Mouse (Mus musculus) thymus, adult 18-20 months (tissue): ENCODE measurements around the gene Tcf23.
"Not testable (repeated sequence)": the region's sequence is repeated elsewhere in the genome, so short reads cannot be mapped to it uniquely, and the experiment has no call there.

ENCODE experiments used
- DNase-seq, 2 experiments: peaks; one replicate each; pipeline ENCODE4 v3.0.0; 2022; ENCODE audit warnings: mixed read lengths in 2 of 2

The Tcf23 gene

GRCm38 (mm10) chr5:31000122-31000521 is 31.7 kb downstream of the Tcf23 start:
- no peak for DNase-seq

- DNase-seq: no peak
These were observed 32.5 kb downstream of the Tcf23 start for GRCm38 (mm10) chr5:31000993-31001392.

GRCm38 (mm10) chr5:31001560-31001959 is 33.1 kb downstream of the Tcf23 start:
- no peak for DNase-seq

GRCm38 (mm10) chr5:31004184-31004583 is 35.7 kb downstream of the Tcf23 start:
- peak; percentile 65 to 67 for DNase-seq

GRCm38 (mm10) chr5:31012737-31013136 is 44.3 kb downstream of the Tcf23 start:
- DNase-seq: peak; percentile 11 to 33

GRCm38 (mm10) chr5:31015913-31016312 is 47.5 kb downstream of the Tcf23 start:
- DNase-seq: no peak

GRCm38 (mm10) chr5:31021790-31022189 is 53.3 kb downstream of the Tcf23 start:
- DNase-seq: not testable (repeated sequence)

GRCm38 (mm10) chr5:31022690-31023089 is 54.2 kb downstream of the Tcf23 start:
- DNase-seq: no peak

GRCm38 (mm10) chr5:31023254-31023653 is 54.8 kb downstream of the Tcf23 start:
- no peak for DNase-seq

- DNase-seq: no peak
These were observed 56.2 kb downstream of the Tcf23 start for GRCm38 (mm10) chr5:31024641-31025040.
